Mouse (Mus musculus) R1 (cell line): ENCODE measurements at regions not wholly inside any gene's neighbourhood (a gene's known extent, or its start where the extent isn't known, plus 50 kb on each side); places are given as distances from the start of the nearest gene placed in this dataset.

ENCODE experiments used
- DNase-seq: peaks from one replicate; pipeline ENCODE4 v3.0.0-alpha.2; 2018; ENCODE audit warnings: low read depth, low spot score

DNA sequence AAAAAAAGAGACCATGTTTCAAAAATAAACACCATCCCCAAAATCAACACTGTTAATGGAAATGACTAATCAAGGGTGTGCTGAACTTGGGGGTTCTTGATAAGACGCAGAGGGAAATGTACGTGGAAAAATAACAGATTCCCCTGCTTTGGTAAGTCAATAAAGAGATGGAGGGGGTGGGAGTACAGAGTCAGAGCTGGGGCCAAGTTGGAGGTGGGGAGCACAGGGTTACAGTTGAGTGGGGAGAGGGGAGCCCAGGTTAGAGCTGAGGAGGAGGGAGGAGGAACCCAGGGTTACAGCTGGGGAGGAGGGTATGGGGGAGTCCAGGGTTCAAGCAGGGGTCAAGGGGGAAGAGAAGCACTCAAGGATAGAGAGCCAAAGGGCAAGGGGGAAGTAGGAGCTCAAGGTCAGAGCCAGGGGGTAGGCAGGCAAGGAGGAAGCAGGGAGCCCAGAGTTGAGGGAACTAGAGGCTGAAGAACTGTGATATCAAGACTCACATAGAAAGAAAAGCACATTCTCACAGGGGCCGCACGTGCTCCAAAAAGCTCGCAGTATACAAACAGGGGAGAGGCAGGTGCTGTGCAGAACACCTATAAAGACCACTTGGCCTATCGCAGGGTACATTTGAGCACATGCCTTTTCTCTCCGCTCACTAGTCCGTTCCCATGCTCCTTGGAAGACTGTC is 246.4 kb downstream of the Sox9 start:
- no peak for DNase-seq

DNA sequence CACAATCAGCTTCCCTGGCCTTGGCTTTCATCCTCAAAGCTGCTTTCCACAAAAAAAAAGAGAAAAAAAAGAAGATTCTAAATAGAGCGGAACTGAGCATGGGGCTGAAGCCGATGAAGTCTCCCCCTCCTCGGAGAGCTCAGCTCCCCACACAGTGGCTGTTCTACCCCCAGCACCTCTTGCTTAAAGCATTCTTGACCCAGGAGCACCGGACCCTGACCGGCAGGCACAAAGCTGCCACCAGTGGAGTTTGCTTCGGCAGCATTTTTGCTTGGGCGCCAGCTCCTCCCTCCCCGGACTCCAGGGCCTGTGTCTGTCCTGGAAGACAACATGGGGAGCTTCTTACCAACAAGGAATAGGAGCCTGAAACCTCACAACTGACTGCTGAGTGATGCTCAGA is 249.4 kb downstream of the Sox9 start:
- DNase-seq, result no peak

DNA sequence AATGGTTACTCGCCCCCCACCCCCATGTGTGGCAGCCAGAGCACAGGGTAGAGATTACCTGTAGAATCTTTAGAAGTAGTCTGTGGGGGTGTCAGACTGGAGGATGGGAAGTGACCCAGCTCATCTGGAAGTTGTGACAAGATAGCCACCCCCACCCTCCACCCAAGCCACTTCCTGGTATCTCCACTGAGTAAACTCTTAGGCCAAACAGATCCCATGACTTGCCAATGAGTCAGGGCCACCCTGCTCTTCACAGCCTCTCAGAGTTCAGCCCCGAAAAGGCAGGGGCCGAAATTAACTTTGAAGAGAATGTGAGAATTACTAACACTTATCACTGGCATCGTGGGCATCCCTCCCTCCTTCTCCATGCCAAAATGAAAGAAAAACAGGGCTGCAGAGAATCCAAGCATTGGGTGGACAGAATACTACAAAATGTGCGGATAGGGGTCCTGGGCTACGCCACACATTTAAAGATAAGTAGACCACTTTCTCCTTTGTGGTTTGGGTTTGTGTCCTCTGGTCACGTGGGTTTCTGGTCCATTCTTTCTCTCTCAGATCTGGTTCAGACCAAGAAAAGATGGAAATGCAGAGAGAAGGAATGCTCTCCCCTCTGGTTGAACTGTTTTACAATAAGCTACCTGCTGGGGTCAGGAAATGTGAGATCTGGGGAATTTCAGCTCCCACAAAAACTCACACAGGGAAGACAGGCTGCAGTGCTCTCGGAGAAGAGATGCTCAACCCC is 250.6 kb downstream of the Sox9 start:
- peak; percentile 80 for DNase-seq

DNA sequence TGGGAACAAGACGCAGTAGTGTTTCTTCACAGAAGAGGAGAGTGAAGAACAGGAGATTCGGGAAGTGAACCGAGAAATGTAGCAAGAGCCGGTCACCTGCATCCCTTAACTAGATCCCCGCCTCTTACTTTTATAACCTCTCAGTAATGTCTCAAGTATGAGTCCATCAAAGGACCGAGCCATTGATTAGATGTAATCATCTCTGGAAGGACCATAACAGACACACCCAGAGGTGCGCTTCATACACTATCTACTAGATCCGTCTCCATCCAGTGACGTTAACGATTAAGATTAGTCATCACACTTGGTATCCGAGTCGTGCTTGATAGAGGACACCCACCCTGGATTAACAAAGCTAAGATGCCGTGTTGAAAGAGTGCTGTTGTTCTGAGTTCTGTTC is 252.9 kb downstream of the Sox9 start:
- DNase-seq, result no peak

DNA sequence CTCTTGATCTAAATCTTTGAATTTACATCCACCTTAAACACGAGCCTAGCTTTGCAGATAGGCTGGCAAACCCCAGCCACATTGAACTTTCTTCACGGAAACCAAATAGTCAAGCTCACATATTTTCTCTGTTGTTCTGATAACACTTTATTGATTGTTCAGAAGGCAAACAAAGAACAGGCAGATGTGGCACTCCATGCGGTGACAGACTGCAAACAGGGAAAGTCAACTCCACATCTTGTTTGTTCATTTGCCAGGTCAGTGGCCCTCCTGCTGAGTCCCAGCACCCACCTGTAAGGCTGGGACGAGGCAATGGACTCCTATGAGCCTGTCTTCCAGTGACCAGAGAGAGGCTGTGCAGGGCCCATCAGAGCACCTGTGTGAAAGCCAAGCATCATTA is 255.7 kb downstream of the Sox9 start:
- DNase-seq, result no peak

DNA sequence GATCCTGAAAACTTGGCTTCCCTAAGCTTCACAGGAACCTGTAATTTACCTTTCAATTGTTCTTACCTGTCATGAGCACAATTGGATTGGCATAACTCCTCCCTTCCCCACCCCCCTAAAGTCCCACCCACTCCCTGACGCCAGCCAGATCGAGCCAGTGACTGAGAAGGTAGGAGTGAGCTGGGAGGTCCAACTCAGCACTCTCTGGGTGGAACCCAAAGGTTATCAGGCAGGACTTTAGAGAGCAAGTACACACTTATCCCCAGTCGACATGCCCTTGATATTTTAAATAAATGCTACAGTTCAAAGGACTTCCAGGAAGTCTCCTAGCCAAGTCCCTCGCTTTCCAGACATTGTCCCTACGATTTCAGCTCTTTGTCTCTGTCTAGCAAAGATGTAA is 260.7 kb downstream of the Sox9 start:
- no peak for DNase-seq

DNA sequence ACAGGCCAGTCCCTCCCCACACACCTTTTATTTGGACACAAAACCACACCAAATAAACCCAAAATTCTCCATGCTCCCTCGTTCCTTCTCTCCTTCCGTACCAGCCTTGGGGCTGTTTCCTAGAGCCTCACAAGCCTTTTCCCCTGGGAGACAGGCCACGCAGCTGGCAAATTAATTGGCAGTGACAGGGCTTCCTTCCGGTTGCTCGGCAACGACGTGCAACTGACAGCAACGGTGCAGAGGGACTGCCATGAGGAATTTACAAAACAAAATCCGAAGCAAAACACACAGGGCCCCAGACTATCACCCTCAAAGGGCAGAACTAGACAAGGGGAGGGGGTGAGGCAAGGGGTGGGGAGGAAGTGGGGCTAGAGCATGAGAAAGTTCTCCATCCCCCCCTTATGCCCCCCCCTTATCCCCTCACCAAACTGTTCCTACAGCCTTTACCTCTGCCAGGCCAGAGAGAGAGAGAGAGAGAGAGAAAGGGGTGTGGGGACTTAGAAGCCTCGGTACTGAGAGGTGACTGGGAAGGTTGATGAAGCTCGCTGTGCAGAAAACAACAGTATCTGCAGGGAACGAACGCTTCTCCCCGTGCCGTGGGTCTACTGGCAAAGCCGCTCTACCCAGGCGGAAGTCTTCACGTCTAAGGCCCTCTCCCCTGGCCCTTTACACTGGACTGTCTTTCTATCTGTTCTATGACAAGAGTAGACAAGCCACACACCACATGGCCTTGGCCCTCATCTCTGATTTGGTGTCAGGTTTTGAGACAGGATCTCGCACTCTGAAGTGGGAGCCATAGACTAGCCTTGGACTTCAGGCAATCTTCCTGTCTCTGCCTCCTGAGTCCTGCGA is 264.4 kb downstream of the Sox9 start:
- DNase-seq, result peak; percentile 47

DNA sequence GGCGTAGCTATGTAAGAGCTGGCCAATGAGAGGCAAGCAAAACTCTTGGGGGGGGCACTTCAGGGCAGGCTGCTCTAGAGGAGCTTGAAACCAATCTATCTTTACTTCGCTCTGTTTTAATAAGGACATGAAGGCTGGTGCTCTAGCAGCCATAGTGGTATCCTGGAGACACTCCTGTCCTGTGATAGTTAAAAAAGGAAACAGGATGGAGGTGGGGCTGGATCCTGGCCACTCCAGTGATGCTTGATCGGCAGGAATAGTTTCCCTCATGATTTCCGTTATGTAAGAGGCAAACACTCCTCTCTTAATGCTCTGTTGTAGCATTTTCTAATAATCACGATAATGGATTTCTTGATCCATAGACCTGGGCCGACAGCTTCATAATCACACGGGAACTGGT is 266.1 kb downstream of the Sox9 start:
- DNase-seq, result no peak

DNA sequence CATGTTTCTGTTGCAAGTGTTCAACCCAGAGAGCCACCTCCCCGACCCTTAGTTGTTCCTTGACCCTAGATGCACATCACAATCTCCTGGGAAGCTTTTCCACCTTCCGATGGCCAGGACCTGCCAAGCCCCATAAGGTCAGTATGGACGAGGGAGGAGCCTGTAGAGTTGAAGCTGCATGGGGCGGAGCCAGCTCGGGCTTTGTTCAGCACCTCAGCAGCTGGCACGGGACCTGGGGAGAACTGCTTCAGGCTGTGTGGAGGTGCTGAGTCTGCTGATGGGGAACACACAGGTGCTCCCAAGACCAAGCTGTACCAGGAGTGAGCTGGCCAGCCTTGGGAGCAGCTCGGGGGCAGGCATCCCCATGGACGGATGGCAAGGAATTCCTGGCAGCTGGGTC is 267.6 kb downstream of the Sox9 start:
- DNase-seq, result no peak

DNA sequence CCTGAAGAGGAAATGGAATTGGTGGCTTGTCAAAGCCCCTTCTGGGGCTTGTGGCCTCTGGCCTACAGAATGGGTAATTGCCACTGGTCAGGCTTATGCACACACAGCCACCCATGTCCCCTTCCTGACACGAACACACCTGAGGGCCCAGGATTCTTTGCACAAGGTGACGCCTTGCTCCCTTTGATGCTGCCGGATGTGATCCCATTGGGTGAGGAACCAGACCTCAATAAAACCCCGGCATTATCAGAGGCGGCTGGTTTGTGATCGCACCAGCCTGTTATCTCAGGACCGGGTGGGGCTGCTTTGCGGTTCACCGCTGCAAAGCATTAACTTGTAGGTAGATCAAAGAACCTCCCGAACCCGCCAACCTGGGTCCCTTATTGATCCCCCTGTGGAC is 270.5 kb downstream of the Sox9 start:
- no peak for DNase-seq

DNA sequence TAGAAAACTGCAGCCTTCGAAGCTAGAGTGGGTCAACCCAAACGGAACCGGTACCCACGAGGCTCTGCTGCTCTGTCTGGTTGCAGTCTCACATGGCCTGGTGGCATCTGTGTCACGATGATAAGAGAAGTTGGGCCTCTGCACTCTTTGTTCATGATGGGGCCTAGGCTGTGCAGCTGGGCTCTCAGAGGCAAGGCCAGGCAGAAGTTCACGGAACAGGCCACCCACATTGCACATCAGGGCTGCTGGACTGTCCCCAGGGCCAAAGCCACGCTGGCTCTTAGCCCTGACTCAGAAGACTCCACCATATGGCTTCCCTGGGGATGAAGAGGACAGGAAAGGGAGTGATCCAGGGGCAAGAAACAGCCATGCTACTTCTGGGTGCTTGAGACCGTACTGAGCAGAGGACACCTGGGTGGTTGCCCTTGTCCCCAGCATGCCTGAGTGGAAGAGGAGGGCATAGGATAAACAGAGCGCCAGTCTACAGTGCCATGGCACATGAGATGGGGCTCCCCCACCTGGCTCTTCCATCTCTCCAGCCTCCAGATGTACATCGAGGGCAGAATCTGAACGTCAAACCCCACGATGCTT is 274.1 kb downstream of the Sox9 start:
- no peak for DNase-seq

DNA sequence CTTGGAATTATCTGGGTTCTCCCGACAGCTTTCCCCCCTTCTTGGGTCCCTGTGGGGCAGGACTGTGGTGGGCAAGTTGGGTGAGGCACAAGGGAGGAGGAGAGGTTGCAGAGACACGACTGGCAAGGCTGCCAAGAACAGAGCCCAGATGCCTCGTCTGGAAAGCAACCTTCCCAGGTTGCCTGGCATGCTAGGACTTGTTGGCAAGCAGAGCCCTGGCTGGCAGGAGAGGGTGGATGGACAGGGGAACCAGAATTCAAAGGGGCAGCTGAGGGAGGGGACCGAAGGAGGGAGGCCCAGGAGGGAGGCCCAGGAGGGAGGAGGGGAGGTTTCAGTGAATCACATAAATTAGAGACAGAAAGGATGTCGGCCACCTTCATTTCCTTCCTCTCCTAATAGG is 274.8 kb downstream of the Sox9 start:
- no peak for DNase-seq

DNA sequence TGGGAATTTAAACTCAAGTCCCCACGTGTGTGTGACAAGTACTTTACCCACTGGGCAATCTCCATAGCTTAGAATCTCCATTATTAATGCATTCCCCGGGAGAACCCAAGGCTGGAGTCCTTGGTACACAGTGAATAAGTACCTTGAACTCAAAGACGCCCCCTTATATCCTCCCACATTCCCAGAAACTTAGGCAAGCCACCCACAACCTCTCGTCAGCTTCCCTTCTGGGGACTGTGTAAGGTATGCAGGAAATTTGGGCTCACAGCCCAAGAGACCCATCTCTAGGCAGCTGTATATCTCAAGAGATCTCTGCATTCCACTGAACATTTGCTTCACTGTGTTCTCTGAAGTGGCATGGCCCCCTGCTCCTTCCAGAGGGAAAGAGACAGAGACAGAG is 288.3 kb downstream of the Sox9 start:
- no peak for DNase-seq

DNA sequence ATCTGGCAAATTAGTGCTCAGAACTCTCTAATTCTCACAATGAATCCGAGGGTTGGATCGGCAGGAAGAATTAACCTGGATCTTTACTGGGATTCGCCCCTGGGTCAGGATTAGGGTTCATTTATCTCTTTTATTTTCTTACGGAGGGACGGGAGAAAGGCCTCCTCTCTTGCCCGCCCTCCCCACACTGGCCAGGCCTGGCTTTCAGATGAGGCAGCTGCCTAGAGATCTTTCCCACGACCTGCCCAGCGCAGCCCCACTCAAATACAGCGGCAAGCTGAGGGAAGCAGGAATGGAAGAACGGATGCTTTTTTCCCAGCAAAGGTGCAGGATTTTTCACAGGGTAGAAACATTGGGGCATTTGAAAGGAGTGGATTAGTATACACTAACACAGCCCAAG is 289.9 kb downstream of the Sox9 start:
- DNase-seq, result no peak

DNA sequence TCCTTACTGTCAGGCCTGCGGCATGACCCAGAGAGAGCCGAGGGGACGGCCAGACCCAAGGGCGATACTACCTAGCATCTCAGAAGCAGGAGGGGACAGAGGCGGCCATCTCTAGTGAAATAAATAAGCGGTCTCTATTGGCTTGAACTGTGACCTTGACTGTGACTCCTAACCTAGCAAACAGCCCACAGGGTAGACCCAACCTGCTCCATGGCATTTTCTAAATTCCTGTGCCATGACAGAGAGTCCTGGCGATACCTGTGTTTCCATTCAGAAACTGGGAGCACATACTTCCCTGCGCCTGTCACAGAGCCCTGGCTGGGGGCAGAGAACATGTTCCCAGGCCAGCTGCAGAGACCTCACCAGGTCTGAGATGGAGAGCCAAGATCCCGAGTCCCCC is 292.3 kb downstream of the Sox9 start:
- DNase-seq, result peak; percentile 35

DNA sequence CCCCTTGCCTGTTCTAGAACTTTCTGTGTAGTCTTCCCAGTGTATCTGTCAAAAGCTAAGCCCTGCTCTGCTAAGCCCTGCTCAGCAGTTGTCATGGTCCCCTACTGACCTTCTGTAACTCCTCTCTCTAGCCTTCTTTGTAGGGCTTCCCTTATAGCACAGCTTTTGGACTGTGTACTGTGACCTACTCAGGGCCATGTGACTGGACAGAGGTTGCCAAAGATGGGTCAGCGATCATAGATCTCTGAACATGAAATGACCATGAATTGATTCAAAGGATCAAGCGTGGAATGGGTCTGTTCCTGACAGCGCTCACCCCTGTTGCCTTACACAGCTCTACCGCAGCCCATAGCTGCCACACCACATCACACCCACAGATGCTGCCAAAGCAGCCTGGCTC is 294.3 kb downstream of the Sox9 start:
- DNase-seq, result no peak

DNA sequence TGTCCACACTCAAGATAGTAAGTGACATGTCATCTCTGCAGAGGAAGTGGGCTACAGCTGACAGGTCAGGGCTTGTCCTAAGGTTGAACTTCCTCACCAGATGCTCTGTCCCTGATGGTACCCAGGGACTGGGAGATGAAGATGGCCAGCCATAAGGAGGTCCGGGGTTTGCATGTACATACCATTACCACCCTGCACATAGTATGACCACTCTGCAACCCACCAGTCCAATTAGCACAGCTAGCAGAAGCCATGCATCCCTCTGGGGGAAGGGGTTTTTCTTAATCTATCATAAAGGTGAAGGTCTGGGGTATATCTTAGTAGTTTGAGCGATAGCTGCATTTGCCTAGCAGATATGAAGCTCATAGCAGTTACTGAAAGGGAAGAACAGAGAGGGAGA is 298.3 kb downstream of the Sox9 start:
- no peak for DNase-seq

DNA sequence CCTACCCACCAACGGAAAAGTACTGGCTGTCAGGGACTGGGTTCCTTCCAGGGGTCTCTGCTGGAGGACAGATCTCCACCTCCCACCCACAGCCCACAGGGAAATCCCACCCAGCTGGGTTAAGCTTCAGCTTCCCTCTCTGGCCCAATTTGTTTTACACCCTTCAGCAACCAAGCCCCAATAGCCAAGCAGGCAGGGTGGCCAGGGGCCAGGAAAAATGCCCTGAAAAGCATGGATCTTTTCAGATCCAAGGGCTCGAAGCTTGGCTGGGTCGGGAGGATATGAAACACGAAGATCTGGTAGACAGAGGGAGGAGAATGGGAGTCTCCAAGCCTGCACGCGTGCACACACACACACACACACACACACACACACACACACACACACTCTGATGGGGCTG is 302.4 kb downstream of the Sox9 start:
- DNase-seq, result no peak

DNA sequence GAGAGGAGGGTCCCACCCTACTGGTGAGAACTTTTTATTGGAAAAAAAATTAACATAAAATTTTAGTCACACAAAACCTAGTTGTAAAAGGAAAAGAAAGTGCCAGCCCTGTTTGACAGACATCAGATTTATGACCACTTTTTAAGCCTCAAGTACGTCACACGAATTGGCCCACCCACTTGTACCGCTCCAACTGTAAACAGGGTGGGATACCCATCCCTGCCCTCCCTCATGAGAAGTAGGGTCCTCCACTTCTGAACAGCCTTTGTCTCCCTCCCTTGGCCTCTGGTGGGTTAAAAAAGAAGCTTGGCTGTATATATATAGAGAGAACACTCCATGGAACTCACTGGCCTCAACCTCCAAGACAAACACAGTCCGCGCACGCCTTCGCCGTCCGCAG is 303.5 kb downstream of the Sox9 start:
- DNase-seq, result no peak

DNA sequence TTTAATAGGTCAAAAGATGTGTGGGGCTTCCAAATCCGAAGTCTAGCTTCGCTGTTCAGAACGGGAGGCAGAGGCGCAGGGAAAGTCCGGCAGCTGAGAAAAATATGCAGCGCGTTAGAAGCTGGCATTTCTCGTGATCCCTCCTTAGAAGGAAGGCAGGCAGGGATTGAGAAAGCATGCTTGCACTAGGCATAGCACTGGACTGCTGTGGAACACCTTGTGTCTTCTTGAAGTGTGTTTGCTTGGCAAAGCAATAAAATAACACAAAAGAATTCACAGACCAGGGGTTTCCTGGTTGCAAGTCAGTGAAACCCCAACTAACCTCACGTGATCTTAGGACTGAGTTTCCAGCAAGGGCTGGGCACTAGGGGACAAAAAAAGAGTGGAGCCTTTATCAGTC is 305.1 kb downstream of the Sox9 start:
- no peak for DNase-seq

DNA sequence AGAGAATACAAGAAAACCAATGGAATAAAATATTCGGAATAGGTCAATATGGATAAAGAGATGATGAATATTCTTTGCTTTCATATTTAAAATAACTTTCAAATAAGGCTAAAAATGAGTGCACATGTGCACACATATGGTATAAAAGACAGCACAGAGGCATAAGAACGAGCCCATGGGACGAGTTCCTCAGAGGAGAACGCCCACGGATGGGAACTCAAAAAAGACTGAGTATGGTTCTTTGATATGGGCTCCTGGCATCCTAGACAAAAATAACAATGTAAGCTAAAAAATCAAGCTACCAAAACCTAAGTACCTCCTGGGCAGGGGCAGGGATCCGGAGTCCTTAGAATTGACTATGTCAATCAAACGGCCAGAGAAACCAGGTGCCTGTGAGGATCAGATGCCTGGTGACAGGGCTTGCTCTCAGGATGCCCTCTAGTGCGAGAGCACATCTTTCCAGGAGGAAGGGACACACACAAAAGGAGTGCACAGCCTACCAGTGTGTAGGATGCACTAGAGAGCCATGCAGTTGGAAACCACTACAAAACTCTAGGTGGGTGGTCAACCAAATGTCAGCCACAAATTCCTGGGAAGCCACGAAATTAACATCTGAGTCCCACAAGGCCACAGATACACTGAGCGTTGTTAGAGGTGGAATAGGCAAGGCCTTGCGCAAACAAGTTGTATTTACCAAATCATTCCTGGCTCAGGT is 307.8 kb downstream of the Sox9 start:
- DNase-seq, result no peak
